In genomic region chr2:43902403-43902973, GRCm38 (mm10) we compare ENCODE assay signal across 8 mouse cellular contexts.
DNase-seq lines count a peak whose midpoint lies in the region; ATAC-seq and TF ChIP-seq lines count a peak whose summit lies in the region.

No protein-coding gene starts in this region.

- no peak overlapping the region for H3K4me3 ChIP-seq in intestine, embryonic 15.5 days (replicated peaks)
- H3K4me3 ChIP-seq in midbrain, embryonic 12.5 days: no peak overlapping the region
- no peak overlapping the region for H3K4me3 ChIP-seq in small intestine, adult 2 months (ENCODE audit: low read depth, low read length)

- peak; percentile 91 for ATAC-seq in common myeloid progenitor, adult 5-6 weeks (replicated peaks; ENCODE audit: low read depth, poor library complexity, severe bottlenecking)
- ATAC-seq in intestine, embryonic 15.5 days: peak; percentile 53; the same call in 1 of the 2 replicates
- ATAC-seq in midbrain, embryonic 12.5 days (ENCODE audit: low FRiP score, low read depth): peak; percentile 94
- no peak for ATAC-seq in erythroblast, adult 5-6 weeks (replicated peaks; ENCODE audit: low FRiP score, poor library complexity, severe bottlenecking)

- 22% methylated on average over 7 of the region's 7 CpGs for WGBS in intestine, embryonic 15.5 days
- 28% methylated on average over 7 of the region's 7 CpGs for WGBS in midbrain, embryonic 12.5 days
- 27% methylated on average over 7 of the region's 7 CpGs for WGBS in small intestine, adult 2 months

- H3K4me2 ChIP-seq in intestine, embryonic 15.5 days (replicated peaks): no peak overlapping the region
- H3K4me2 ChIP-seq in midbrain, embryonic 12.5 days (replicated peaks): no peak overlapping the region

- no peak overlapping the region for H3K27ac ChIP-seq in intestine, embryonic 15.5 days
- H3K27ac ChIP-seq in midbrain, embryonic 12.5 days (replicated peaks): no peak overlapping the region
- H3K27ac ChIP-seq in small intestine, adult 2 months (ENCODE audit: insufficient read depth, low read depth, low read length): no peak overlapping the region

- H3K4me1 ChIP-seq in intestine, embryonic 15.5 days (replicated peaks): no peaks in the 10 kb centered on the region
- no peaks in the 10 kb centered on the region for H3K4me1 ChIP-seq in midbrain, embryonic 12.5 days
- H3K4me1 ChIP-seq in small intestine, adult 2 months (ENCODE audit: control insufficient read depth, insufficient read depth, insufficient read length, low read length): no peaks in the 10 kb centered on the region

- no peaks in the 10 kb centered on the region for H3K9me3 ChIP-seq in intestine, embryonic 15.5 days
- H3K9me3 ChIP-seq in midbrain, embryonic 12.5 days: no peaks in the 10 kb centered on the region

- peak; percentile 60; the same call in 1 of the 2 replicates for TF ChIP-seq CTCF in small intestine, adult 2 months (IDR thresholded peaks at IDR 0.05; ENCODE audit: extremely low read depth, insufficient read length, insufficient replicate concordance, low read depth, low read length)

- no peaks in the 10 kb centered on the region for H3K36me3 ChIP-seq in intestine, embryonic 15.5 days
- no peaks in the 10 kb centered on the region for H3K36me3 ChIP-seq in midbrain, embryonic 12.5 days
- H3K36me3 ChIP-seq in small intestine, adult 2 months (ENCODE audit: control insufficient read depth, insufficient read depth, low read length): no peaks in the 10 kb centered on the region

- no peak overlapping the region for H3K9ac ChIP-seq in intestine, embryonic 15.5 days
- H3K9ac ChIP-seq in midbrain, embryonic 12.5 days (replicated peaks): no peak overlapping the region

- H3K27me3 ChIP-seq in intestine, embryonic 15.5 days (replicated peaks): no peaks in the 10 kb centered on the region
- no peaks in the 10 kb centered on the region for H3K27me3 ChIP-seq in midbrain, embryonic 12.5 days
- no peaks in the 10 kb centered on the region for H3K27me3 ChIP-seq in small intestine, adult 2 months (ENCODE audit: control insufficient read depth, insufficient read depth, low read length)

- DNase-seq in adrenal gland, adult (ENCODE audit: inconsistent age in 2 of 2, low spot score in 1 of 2): peak; percentile 53 to 89
- DNase-seq in gastrocnemius, postnatal 14 days: peak; percentile 78
- DNase-seq in left cerebral cortex, adult 9 months (ENCODE audit: low spot score in 2 of 2): peak; percentile 43 to 76

- TF ChIP-seq POLR2A in small intestine, adult 2 months (IDR thresholded peaks at IDR 0.05; ENCODE audit: low read depth, low read length): no peak

- intact Hi-C loops in gastrocnemius, postnatal 14 days (cut with DNase I; ENCODE audit: low total_unique reads): loop anchor here (5.0 kb wide), 1 partner anchor 180 kb away; no protein-coding TSS in a partner anchor
